8 mouse cellular contexts compared by ENCODE assay signal in the genomic region with DNA sequence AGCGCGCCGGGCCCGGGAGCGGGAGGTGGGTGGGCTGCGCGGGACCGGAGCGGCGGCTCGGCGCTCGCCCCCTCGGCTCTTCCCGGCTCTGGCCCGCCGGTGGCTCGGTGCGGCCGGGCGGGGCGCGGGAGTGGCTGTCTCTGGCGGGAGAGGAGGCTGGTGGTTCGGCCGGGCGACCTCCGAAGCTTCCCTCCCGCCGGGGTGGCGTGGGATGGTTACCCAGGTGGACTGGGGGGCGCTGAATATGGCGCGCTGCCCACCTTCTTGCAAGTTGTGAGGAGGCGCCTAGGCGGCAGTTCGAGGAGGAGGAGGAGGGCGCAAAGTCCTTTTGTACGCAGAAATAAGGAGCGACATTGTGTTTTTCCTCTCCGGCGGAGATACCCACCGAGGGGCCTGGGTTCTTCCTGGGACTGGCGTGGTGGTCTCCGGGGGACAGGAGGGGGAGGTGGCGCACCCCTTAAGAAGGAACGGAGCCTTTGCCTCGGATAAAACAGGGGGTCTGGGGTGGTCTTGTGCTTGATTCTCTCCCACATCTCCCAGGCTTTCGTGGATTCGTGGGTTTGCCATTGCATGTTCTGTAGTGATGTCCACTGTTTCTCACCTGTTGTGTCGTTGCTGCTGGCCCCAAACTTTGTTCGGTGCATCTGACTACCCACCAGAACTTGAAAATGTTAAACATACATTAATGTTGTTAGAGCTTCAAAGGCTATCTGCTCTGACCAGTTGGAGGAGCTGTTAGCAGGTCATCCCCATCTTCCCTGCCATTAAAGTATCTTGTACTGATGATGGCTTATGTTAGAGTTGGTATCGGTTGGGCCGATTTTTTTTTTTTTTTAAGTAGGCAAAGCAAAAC. TPM values are rescaled to one million over a fixed set of nuclear protein-coding genes. Genes with fewer than 3 reads are reported as not detected.
DNase-seq lines count a peak whose midpoint lies in the region; ATAC-seq and TF ChIP-seq lines count a peak whose summit lies in the region.

No protein-coding gene starts in this region.

- no peak for TF ChIP-seq CTCF in E14TG2a.4 (conservative IDR thresholded peaks at IDR 0.05; ENCODE audit: low read length)
- TF ChIP-seq CTCF in heart, postnatal 0 days (IDR thresholded peaks at IDR 0.05; ENCODE audit: low read depth) = no peak; the same call in 1 of the 2 replicates
- TF ChIP-seq CTCF in lung, adult 2 months (IDR thresholded peaks at IDR 0.05; ENCODE audit: insufficient read depth, low read length) = no peak

- H3K4me1 ChIP-seq in E14TG2a.4 (replicated peaks; ENCODE audit: low read depth, low read length) = peaks cover 66% of the 10 kb centered on the region
- H3K4me1 ChIP-seq in forebrain, embryonic 12.5 days = peaks cover 35% of the 10 kb centered on the region
- peaks cover 21% of the 10 kb centered on the region for H3K4me1 ChIP-seq in heart, postnatal 0 days (ENCODE audit: control insufficient read depth, insufficient read depth)
- H3K4me1 ChIP-seq in lung, adult 2 months (ENCODE audit: control insufficient read depth, insufficient read depth, low read length) = peaks cover 16% of the 10 kb centered on the region

- peak; percentile 45 for ATAC-seq in forebrain, embryonic 12.5 days (ENCODE audit: low FRiP score)
- ATAC-seq in heart, postnatal 0 days (ENCODE audit: insufficient read depth, low read depth) = peak; percentile 52
- ATAC-seq in neutrophil, adult 5-6 weeks (ENCODE audit: extremely low read depth, insufficient number of reproducible peaks, low FRiP score, poor library complexity, severe bottlenecking) = 0 out of 2 replicates have a peak, but pooled peaks have one; percentile 10

- H3K27ac ChIP-seq in forebrain, embryonic 12.5 days = peak overlapping the region; percentile 100
- peak overlapping the region; percentile 100 for H3K27ac ChIP-seq in heart, postnatal 0 days (ENCODE audit: low read depth)

- peak; percentile 43 for DNase-seq in c-Kit-positive CD71-positive TER-119-positive erythroid progenitor cells, embryonic 14.5 days (ENCODE audit: low spot score)
- DNase-seq in heart, postnatal 0 days (ENCODE audit: low spot score) = peak; percentile 16
- DNase-seq in kidney, postnatal 36 days = peak; percentile 44 to 75
- DNase-seq in lung, adult 2 months = peak; percentile 59
- peak; percentile 77 for DNase-seq in testis, postnatal 14 days (ENCODE audit: low spot score)

- peak overlapping the region; percentile 100 for H3K9ac ChIP-seq in forebrain, embryonic 12.5 days
- peak overlapping the region; percentile 99 for H3K9ac ChIP-seq in heart, postnatal 0 days (replicated peaks; ENCODE audit: low read depth, low read length)

- WGBS in forebrain, embryonic 12.5 days = 1% methylated on average over 34 of the region's 54 CpGs
- under 1% methylated on average over 51 of the region's 54 CpGs for WGBS in heart, postnatal 0 days
- under 1% methylated on average over 45 of the region's 54 CpGs for WGBS in lung, adult 2 months

- H3K9me3 ChIP-seq in E14TG2a.4 (ENCODE audit: low read length) = no peaks in the 10 kb centered on the region
- H3K9me3 ChIP-seq in forebrain, embryonic 12.5 days = no peaks in the 10 kb centered on the region
- no peaks in the 10 kb centered on the region for H3K9me3 ChIP-seq in heart, postnatal 0 days (replicated peaks; ENCODE audit: control insufficient read depth, low read length)

- peaks cover 21% of the 10 kb centered on the region for H3K36me3 ChIP-seq in E14TG2a.4 (ENCODE audit: insufficient read depth, low read length)
- H3K36me3 ChIP-seq in forebrain, embryonic 12.5 days (replicated peaks) = no peaks in the 10 kb centered on the region
- H3K36me3 ChIP-seq in heart, postnatal 0 days (replicated peaks; ENCODE audit: control insufficient read depth, insufficient read depth, low read length) = no peaks in the 10 kb centered on the region; the same call in 1 of the 2 replicates

- no peaks in the 10 kb centered on the region for H3K27me3 ChIP-seq in E14TG2a.4 (ENCODE audit: insufficient read depth, low read length)
- H3K27me3 ChIP-seq in forebrain, embryonic 12.5 days = no peaks in the 10 kb centered on the region
- no peaks in the 10 kb centered on the region for H3K27me3 ChIP-seq in heart, postnatal 0 days (ENCODE audit: control insufficient read depth, insufficient read depth, low read length)

- TF ChIP-seq EP300 in heart, postnatal 0 days (IDR thresholded peaks at IDR 0.05; ENCODE audit: low read depth) = no peak

- H3K4me2 ChIP-seq in forebrain, embryonic 12.5 days = peak overlapping the region; percentile 75
- H3K4me2 ChIP-seq in heart, postnatal 0 days (ENCODE audit: low read depth, low read length) = peak overlapping the region; percentile 98

- H3K4me3 ChIP-seq in E14TG2a.4 (replicated peaks; ENCODE audit: low read length) = peak overlapping the region; percentile 92
- H3K4me3 ChIP-seq in forebrain, embryonic 12.5 days (replicated peaks) = peak overlapping the region; percentile 99
- peak overlapping the region; percentile 84 for H3K4me3 ChIP-seq in heart, postnatal 0 days (ENCODE audit: low read depth, low read length)
- peak overlapping the region; percentile 83 for H3K4me3 ChIP-seq in lung, adult 2 months (replicated peaks; ENCODE audit: extremely low read depth, low read depth, low read length)

- TF ChIP-seq POLR2A in lung, adult 2 months (IDR thresholded peaks at IDR 0.05; ENCODE audit: borderline replicate concordance, extremely low read depth, low read depth, low read length) = no peak

RNA-seq across cellular contexts. Expression of a gene that starts 0.9 kb away (rescaled TPM):
- polyA plus RNA-seq in forebrain, embryonic 12.5 days (2016; fragmentation: Nextera tagmentation; extraction: Ambion mirVana) = 82.4 and 83.4 TPM in 2 replicates
- 77.8 and 90.1 TPM in 2 replicates for total RNA-seq in heart, postnatal 0 days (2014; rRNA removed; ENCODE audit: low replicate concordance)
- polyA plus RNA-seq in heart, postnatal 0 days (2015; fragmentation: Nextera tagmentation; extraction: Ambion mirVana) = 13.1 and 14.1 TPM in 2 replicates
- polyA plus RNA-seq in lung, adult 2 months (2012; rRNA removed) = 27.3 and 31.9 TPM in 2 replicates
- total RNA-seq in neutrophil, adult 5-6 weeks (2017) = 91.0 and 106 TPM in 2 replicates

Comparison
In these comparisons a context has a peak if more than half of its experiments do, and no peak if none do; other contexts are left out.
1. Peak in every context shown above with its lines: DNase-seq, ATAC-seq, H3K4me3 ChIP-seq and H3K27ac ChIP-seq.
2. DNase-seq: peak in every context shown above with its lines; median percentile 77 in testis, postnatal 14 days; 60 in kidney, postnatal 36 days; 59 in lung, adult 2 months; 43 in c-Kit-positive CD71-positive TER-119-positive erythroid progenitor cells, embryonic 14.5 days; 16 in heart, postnatal 0 days.